ENCODE assay signal across 22 mouse cellular contexts in genomic region chr2:69084416-69084815, GRCm38 (mm10). TPM values are rescaled to one million over a fixed set of nuclear protein-coding genes. Genes with fewer than 3 reads are reported as not detected.
DNase-seq lines count a peak whose midpoint lies in the region; ATAC-seq and TF ChIP-seq lines count a peak whose summit lies in the region.
"Had no signal": no experiment of that assay in that cellular context is flagged by ENCODE, and none has a peak within 500 bp of the region (broad histone marks: within the 10 kb centered on the region; RNA-seq: fewer than 3 reads in every experiment).

No protein-coding gene starts in this region.

- no peak for TF ChIP-seq CTCF in layer of hippocampus, adult 2 months (conservative IDR thresholded peaks at IDR 0.05)
- no peak for TF ChIP-seq CTCF in olfactory bulb, adult 2 months (IDR thresholded peaks at IDR 0.05; ENCODE audit: insufficient read depth, low read depth, low read length)

- TF ChIP-seq POLR2A in olfactory bulb, adult 2 months (IDR thresholded peaks at IDR 0.05; ENCODE audit: insufficient read depth, low read depth, low read length) = no peak

- no peak overlapping the region for H3K4me3 ChIP-seq in layer of hippocampus, adult 2 months
- H3K4me3 ChIP-seq in embryonic facial prominence, embryonic 14.5 days (ENCODE audit: low read depth, low read length) = no peak overlapping the region
- no peak overlapping the region for H3K4me3 ChIP-seq in olfactory bulb, adult 2 months (ENCODE audit: insufficient read depth, low read depth, low read length)
- no peak overlapping the region for H3K4me3 ChIP-seq in neural tube, embryonic 15.5 days (replicated peaks)
- H3K4me3 ChIP-seq: heart, embryonic 12.5 days; hindbrain, embryonic 13.5 days; midbrain, embryonic 15.5 days; myocyte; stomach, embryonic 15.5 days had no signal

- H3K27ac ChIP-seq in layer of hippocampus, adult 2 months = peak overlapping the region; percentile 70
- H3K27ac ChIP-seq in embryonic facial prominence, embryonic 14.5 days (replicated peaks; ENCODE audit: low read depth, low read length) = peak overlapping the region; percentile 50; the same call in 1 of the 2 replicates
- H3K27ac ChIP-seq in olfactory bulb, adult 2 months (ENCODE audit: insufficient read depth, low read depth, low read length) = peak overlapping the region; percentile 85
- H3K27ac ChIP-seq in neural tube, embryonic 15.5 days (replicated peaks) = no peak overlapping the region
- H3K27ac ChIP-seq: hindbrain, embryonic 13.5 days; midbrain, embryonic 15.5 days; stomach, embryonic 15.5 days had no signal

- H3K27me3 ChIP-seq in embryonic facial prominence, embryonic 14.5 days (replicated peaks; ENCODE audit: control insufficient read depth, insufficient read depth, low read length) = no peaks in the 10 kb centered on the region
- no peaks in the 10 kb centered on the region for H3K27me3 ChIP-seq in neural tube, embryonic 15.5 days (replicated peaks)
- H3K27me3 ChIP-seq: heart, embryonic 12.5 days; hindbrain, embryonic 13.5 days; midbrain, embryonic 15.5 days; Patski; stomach, embryonic 15.5 days had no signal

- ATAC-seq in embryonic facial prominence, embryonic 14.5 days (ENCODE audit: low read depth) = no peak
- ATAC-seq in neural tube, embryonic 15.5 days (ENCODE audit: low FRiP score) = no peak
- ATAC-seq: inflammation-experienced regulatory T-cells, adult 6 months; lung, postnatal 0 days; midbrain, embryonic 15.5 days; Patski had no signal

- no peak overlapping the region for H3K4me2 ChIP-seq in embryonic facial prominence, embryonic 14.5 days (ENCODE audit: low read depth, low read length)
- H3K4me2 ChIP-seq in neural tube, embryonic 15.5 days = no peak overlapping the region
- H3K4me2 ChIP-seq: heart, embryonic 12.5 days; hindbrain, embryonic 13.5 days; midbrain, embryonic 15.5 days; stomach, embryonic 15.5 days had no signal

- peaks cover 26% of the 10 kb centered on the region for H3K4me1 ChIP-seq in embryonic facial prominence, embryonic 14.5 days (ENCODE audit: control insufficient read depth, insufficient read depth, low read length)
- H3K4me1 ChIP-seq in olfactory bulb, adult 2 months (ENCODE audit: control insufficient read depth, insufficient read depth, low read length) = peaks cover 16% of the 10 kb centered on the region; the same call in 1 of the 2 replicates
- peaks cover 19% of the 10 kb centered on the region; the same call in 1 of the 2 replicates for H3K4me1 ChIP-seq in neural tube, embryonic 15.5 days
- H3K4me1 ChIP-seq: stomach, embryonic 15.5 days had no signal

- H3K9me3 ChIP-seq in embryonic facial prominence, embryonic 14.5 days (ENCODE audit: control insufficient read depth, low read length) = no peaks in the 10 kb centered on the region
- H3K9me3 ChIP-seq in neural tube, embryonic 15.5 days (replicated peaks) = no peaks in the 10 kb centered on the region
- H3K9me3 ChIP-seq: heart, embryonic 12.5 days; hindbrain, embryonic 13.5 days; midbrain, embryonic 15.5 days; stomach, embryonic 15.5 days had no signal

- peak; percentile 21 for DNase-seq in embryo, embryonic 10.5 days (ENCODE audit: low spot score)
- no peak for DNase-seq in embryo, embryonic 10 days (ENCODE audit: low spot score)
- no peak for DNase-seq in layer of hippocampus, adult 2 months (ENCODE audit: low spot score in 2 of 2)
- no peak for DNase-seq in layer of hippocampus, postnatal 36 days
- peak; percentile 77 for DNase-seq in embryonic facial prominence, embryonic 14.5 days (ENCODE audit: low spot score)
- DNase-seq in left cerebral cortex, adult 18-20 months (ENCODE audit: low spot score in 2 of 2) = no peak
- DNase-seq: adrenal gland, adult 8-10 months; gastrocnemius, postnatal 10 days; heart, adult 11 months; heart, postnatal 14 days; kidney, adult 9 months; liver had no signal

- no peak overlapping the region for H3K9ac ChIP-seq in embryonic facial prominence, embryonic 14.5 days (ENCODE audit: low read depth, low read length)
- H3K9ac ChIP-seq in neural tube, embryonic 15.5 days (replicated peaks) = no peak overlapping the region
- H3K9ac ChIP-seq: heart, embryonic 12.5 days; hindbrain, embryonic 13.5 days; midbrain, embryonic 15.5 days; stomach, embryonic 15.5 days had no signal

- H3K36me3 ChIP-seq in embryonic facial prominence, embryonic 14.5 days (ENCODE audit: control insufficient read depth, insufficient read depth, low read length) = no peaks in the 10 kb centered on the region
- no peaks in the 10 kb centered on the region for H3K36me3 ChIP-seq in neural tube, embryonic 15.5 days
- H3K36me3 ChIP-seq: heart, embryonic 12.5 days; hindbrain, embryonic 13.5 days; midbrain, embryonic 15.5 days; stomach, embryonic 15.5 days had no signal

- WGBS in embryonic facial prominence, embryonic 14.5 days = 44% methylated on average over 6 of the region's 6 CpGs
- 35% methylated on average over 6 of the region's 6 CpGs for WGBS in olfactory bulb, adult 2 months
- 79% methylated on average over 6 of the region's 6 CpGs for WGBS in neural tube, embryonic 15.5 days

RNA-seq across cellular contexts. Expression of gene Nostrin, which starts 51.2 kb away (rescaled TPM):
- 1 to 10 TPM; 4.2 to 4.8 TPM for total RNA-seq in layer of hippocampus, adult 2 months (2021)
- 1 to 10 TPM; 3.6 to 5.5 TPM for total RNA-seq in layer of hippocampus, postnatal 36 days (2021)
- polyA plus RNA-seq in embryonic facial prominence, embryonic 14.5 days (2014; fragmentation: Nextera tagmentation; extraction: Ambion mirVana) = 1.6 and 1.9 TPM in 2 replicates
- polyA plus RNA-seq in olfactory bulb, adult 2 months (2012; ENCODE audit: insufficient read depth, insufficient read length, low replicate concordance, missing spikeins) = not detected in 2 replicates
- total RNA-seq in left cerebral cortex, adult 18-20 months (2021) = 1 to 10 TPM; 5.0 TPM
- 2.0 and 3.0 TPM in 2 replicates for polyA plus RNA-seq in neural tube, embryonic 15.5 days (2015; fragmentation: Nextera tagmentation; extraction: Ambion mirVana)

Comparison
In these comparisons a context has a peak if more than half of its experiments do, and no peak if none do; other contexts are left out.
1. DNase-seq: peak in embryo, embryonic 10.5 days (single experiment) and embryonic facial prominence, embryonic 14.5 days (single experiment); none in embryo, embryonic 10 days (single experiment), layer of hippocampus, adult 2 months (0 of 2), layer of hippocampus, postnatal 36 days (0 of 2) and left cerebral cortex, adult 18-20 months (0 of 2).